Comparison of ENCODE assay signal across 8 mouse cellular contexts in genomic region chr16:30973416-30973815, GRCm38 (mm10).
DNase-seq lines count a peak whose midpoint lies in the region; ATAC-seq lines count a peak whose summit lies in the region.

No protein-coding gene starts in this region.

- peaks cover 100% of the 10 kb centered on the region for H3K4me1 ChIP-seq in megakaryocyte, embryonic 14.5 days
- peaks cover 45% of the 10 kb centered on the region for H3K4me1 ChIP-seq in embryonic facial prominence, embryonic 13.5 days
- peaks cover 34% of the 10 kb centered on the region for H3K4me1 ChIP-seq in intestine, embryonic 16.5 days (ENCODE audit: control insufficient read depth, insufficient read depth, low read length)

- peak overlapping the region; percentile 62 for H3K4me3 ChIP-seq in megakaryocyte, embryonic 14.5 days (replicated peaks)
- no peak overlapping the region for H3K4me3 ChIP-seq in embryonic facial prominence, embryonic 13.5 days
- no peak overlapping the region for H3K4me3 ChIP-seq in intestine, embryonic 16.5 days (ENCODE audit: low read length)

- DNase-seq in lung, postnatal 36 days: peak; percentile 89
- DNase-seq in thymus, adult 18-20 months: no peak
- no peak for DNase-seq in natural killer cell, adult 2 months (ENCODE audit: low spot score in 2 of 2)

- no peaks in the 10 kb centered on the region for H3K27me3 ChIP-seq in megakaryocyte, embryonic 14.5 days (replicated peaks)
- no peaks in the 10 kb centered on the region for H3K27me3 ChIP-seq in embryonic facial prominence, embryonic 13.5 days
- H3K27me3 ChIP-seq in intestine, embryonic 16.5 days (replicated peaks; ENCODE audit: control insufficient read depth, insufficient read depth, low read length): no peaks in the 10 kb centered on the region

- 0 out of 2 replicates have a peak overlapping the region, but pooled peaks have one; percentile 33 for H3K9ac ChIP-seq in embryonic facial prominence, embryonic 13.5 days
- no peak overlapping the region for H3K9ac ChIP-seq in intestine, embryonic 16.5 days (ENCODE audit: low read depth, low read length)

- no peaks in the 10 kb centered on the region for H3K9me3 ChIP-seq in megakaryocyte, embryonic 14.5 days
- no peaks in the 10 kb centered on the region for H3K9me3 ChIP-seq in embryonic facial prominence, embryonic 13.5 days
- H3K9me3 ChIP-seq in intestine, embryonic 16.5 days (ENCODE audit: control insufficient read depth, low read length): no peaks in the 10 kb centered on the region

- H3K4me2 ChIP-seq in embryonic facial prominence, embryonic 13.5 days: no peak overlapping the region
- H3K4me2 ChIP-seq in intestine, embryonic 16.5 days (ENCODE audit: low read depth, low read length): no peak overlapping the region

- ATAC-seq in megakaryocyte, adult 5-6 weeks (ENCODE audit: poor library complexity, severe bottlenecking): no peak
- ATAC-seq in embryonic facial prominence, embryonic 13.5 days (ENCODE audit: insufficient number of reproducible peaks, insufficient read depth, low FRiP score, low TSS enrichment, low read depth): no peak
- no peak for ATAC-seq in intestine, embryonic 16.5 days
- no peak for ATAC-seq in megakaryocyte progenitor cell, adult 5-6 weeks (replicated peaks; ENCODE audit: poor library complexity)

- 45% methylated on average over 6 of the region's 6 CpGs for WGBS in embryonic facial prominence, embryonic 13.5 days
- 50% methylated on average over 6 of the region's 6 CpGs for WGBS in intestine, embryonic 16.5 days

- H3K27ac ChIP-seq in embryonic facial prominence, embryonic 13.5 days: peak overlapping the region; percentile 58
- H3K27ac ChIP-seq in intestine, embryonic 16.5 days (ENCODE audit: low read length): peak overlapping the region; percentile 16

- H3K36me3 ChIP-seq in megakaryocyte, embryonic 14.5 days (replicated peaks; ENCODE audit: low read length): peaks cover 4% of the 10 kb centered on the region
- no peaks in the 10 kb centered on the region for H3K36me3 ChIP-seq in embryonic facial prominence, embryonic 13.5 days
- H3K36me3 ChIP-seq in intestine, embryonic 16.5 days (ENCODE audit: control insufficient read depth, insufficient read depth, low read length): no peaks in the 10 kb centered on the region
